Mouse (Mus musculus) gastrocnemius, postnatal 10 days (tissue): ENCODE results near the gene Msh6. TPM values are rescaled to one million over a fixed set of nuclear protein-coding genes. Genes with fewer than 3 reads are reported as not detected.
"Not testable (repeated sequence)": the region's sequence is repeated elsewhere in the genome, so short reads cannot be mapped to it uniquely, and the experiment has no call there.

Source experiments
- DNase-seq: peaks from one replicate; pipeline ENCODE4 v3.0.0; 2021; ENCODE audit warnings: mixed read lengths
- total RNA-seq, 2 experiments: library from RNA; stranded (reverse); gene quantifications; 2 replicates each; pipeline ENCODE4 v1.2.3; 2021

The Msh6 gene
- total RNA-seq, 2 experiments from 2014 or later: 7.6 to 8.4 TPM

GRCm38 (mm10) chr17:87979696-87980095, 4.8 kb downstream of the Msh6 start:
- DNase-seq: not testable (repeated sequence)

DNA sequence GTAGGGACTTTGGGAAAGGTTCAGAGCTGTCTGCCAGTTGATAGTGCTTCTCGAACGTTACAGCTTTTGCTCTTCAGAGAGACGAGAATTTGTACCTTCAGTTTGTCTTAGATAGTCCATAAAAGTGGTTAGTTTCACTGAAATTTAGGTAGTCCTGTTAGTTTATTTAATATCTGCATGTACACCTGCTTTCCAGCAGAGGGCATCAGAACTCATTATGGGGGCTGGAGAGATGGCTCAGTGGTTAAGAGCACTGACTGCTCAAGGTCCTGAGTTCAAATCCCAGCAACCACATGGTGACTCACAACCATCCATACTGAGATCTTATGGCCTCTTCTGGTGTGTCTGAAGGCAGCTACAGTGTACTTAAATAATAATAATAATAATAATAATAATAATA, 7.2 kb downstream of the Msh6 start:
- DNase-seq: no peak

- DNase-seq: no peak
Measured at GRCm38 (mm10) chr17:87983313-87983712, 8.5 kb downstream of the Msh6 start.

GRCm38 (mm10) chr17:87984440-87985214, 9.8 kb downstream of the Msh6 start:
- DNase-seq: no peak

DNA sequence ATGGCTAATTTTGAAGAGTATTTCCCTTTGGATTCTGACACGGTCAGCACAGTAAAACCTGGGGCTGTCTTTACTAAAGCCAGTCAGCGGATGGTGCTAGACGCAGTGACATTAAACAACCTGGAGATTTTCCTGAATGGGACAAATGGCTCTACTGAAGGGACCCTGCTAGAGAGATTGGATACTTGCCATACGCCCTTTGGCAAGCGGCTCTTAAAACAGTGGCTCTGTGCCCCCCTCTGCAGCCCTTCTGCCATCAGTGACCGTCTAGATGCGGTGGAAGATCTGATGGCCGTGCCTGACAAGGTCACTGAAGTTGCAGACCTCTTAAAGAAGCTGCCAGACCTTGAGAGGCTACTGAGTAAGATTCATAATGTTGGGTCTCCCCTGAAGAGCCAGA, 11.1 kb downstream of the Msh6 start:
- DNase-seq: no peak

DNA sequence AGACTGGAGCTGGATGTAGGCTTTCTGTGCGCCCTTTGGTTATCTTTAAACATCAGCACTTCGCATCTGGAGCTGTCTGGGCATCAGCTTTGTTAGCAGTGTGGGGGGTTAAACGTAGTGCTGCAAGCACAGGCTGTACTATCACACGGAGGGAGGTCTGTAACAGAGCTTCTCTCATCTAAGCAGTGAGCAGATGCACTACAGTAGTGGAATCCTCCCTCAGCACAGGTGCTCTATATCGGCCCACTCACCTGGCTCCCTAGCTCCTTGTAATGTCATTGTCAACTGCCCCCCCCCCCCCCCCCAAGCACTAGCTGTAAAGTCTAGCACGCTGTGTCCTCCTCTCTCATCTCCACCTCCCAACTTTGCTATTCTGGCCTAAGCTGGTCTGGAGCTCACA, 12.6 kb downstream of the Msh6 start:
- no peak for DNase-seq

DNA sequence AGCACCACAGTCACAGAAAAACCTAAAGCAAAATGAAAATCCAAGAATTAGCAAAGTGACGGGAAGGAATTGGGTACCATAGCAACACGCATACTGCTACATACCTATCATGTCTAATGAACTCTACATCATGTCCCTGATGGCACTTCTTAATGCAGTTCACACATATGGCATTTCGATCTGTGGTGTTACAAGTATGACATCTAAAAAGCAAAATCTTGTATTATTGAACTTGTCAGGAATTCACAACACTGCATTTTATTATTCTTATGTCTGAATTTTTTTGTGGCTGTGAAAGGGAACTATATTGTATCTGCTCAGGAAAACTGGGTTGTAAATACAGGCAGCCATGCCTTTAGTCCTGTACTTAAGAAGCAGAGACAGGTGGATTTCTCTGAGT, 17.3 kb downstream of the Msh6 start:
- DNase-seq: no peak

DNA sequence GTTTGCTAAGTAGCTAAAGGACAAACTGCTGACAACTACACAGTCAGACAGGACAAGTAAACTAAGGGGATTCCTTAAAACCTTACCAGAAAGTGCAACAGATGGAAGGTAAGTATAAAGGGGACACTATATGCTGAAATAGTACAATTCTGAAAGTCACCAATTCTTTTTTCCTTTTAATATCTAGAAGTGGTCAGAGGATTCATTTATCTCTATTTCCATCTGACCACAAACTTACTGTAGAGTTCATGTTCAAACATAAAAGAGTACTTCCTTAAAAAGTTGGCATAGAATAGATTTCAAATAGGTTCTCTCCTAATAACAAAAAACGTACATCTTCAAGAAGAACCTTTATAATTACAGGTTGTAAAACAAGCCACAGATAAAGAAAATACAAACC, 18.5 kb downstream of the Msh6 start:
- no peak for DNase-seq

- DNase-seq: no peak
Measured at GRCm38 (mm10) chr17:87997808-87998207, 22.9 kb downstream of the Msh6 start.

- no peak for DNase-seq
Measured at GRCm38 (mm10) chr17:88004892-88005291, 30.0 kb downstream of the Msh6 start.

DNA sequence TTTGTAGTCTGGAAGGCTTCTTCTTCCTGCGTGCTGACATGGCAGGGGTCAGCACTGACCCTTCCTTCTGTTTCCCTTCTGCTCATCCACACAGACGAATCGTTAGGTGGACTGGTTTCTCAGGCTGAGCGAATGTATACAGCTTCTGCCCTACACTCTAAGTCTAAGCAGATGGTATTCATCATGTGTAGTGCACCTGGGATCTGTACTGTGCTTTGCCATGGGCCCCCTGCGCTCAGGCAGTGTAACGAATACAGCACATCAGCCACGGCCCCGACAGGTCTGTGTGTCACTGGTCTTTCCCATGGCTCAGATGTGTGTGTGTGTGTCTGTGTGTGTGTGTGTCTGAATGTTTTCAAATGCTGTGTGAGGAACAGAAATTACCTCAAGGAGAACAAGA, 32.1 kb downstream of the Msh6 start:
- DNase-seq: no peak

DNA sequence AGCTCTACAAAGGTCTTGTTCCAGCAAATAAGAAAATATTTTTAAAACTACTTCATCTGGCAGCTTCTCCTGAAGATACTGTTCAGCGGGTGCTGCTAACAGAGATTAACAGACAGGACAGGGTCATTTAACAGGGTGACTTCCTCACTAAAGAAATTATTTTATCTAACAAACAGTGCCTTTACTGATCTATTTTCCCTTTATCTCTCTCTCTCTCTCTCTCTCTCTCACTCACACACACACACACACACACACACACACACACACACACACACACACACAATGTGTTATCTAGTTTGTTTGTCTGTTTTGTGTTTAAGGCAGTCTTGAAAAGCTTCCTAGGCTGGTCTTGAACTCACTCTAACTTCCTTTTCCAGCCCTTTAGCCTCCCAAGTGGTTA, 39.6 kb downstream of the Msh6 start:
- DNase-seq: no peak

DNA sequence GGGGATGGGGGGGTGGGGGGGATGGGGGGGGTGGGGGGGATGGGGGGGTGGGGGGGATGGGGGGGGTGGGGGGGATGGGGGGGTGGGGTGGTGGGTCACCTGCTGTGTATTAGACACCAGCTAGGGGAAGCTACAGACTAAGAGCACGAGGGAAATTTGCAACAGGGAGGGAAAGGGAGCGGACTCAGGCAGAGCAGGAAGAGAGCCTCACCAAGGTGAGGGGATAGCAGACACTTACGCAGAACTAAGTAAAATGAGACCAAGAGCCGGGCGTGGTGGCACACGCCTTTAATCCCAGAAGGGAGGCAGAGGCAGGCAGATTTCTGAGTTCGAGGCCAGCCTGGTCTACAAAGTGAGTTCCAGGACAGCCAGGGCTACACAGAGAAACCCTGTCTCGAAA, 41.2 kb downstream of the Msh6 start:
- not testable (repeated sequence) for DNase-seq

DNA sequence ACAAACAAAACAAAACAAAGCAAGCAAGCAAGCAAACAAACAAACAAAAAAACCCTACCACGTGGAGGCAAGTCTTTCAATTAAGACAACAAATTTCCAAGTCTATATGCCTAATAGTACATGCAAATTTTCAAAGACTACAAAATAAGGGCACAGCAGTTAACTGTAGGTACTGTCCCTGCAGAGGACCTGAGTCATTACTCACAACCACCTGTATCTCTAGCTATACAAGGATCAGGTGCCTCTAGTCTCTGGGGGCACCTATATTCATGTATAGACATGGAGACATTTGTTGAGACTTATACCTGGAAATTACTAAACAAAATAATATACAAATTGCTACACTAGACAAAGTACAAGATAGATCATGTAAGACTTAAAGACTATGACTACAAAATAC, 49.1 kb downstream of the Msh6 start:
- no peak for DNase-seq

- DNase-seq: peak; percentile 21
Measured at GRCm38 (mm10) chr17:88025227-88025626, 50.4 kb downstream of the Msh6 start.

GRCm38 (mm10) chr17:88029194-88029970, 54.5 kb downstream of the Msh6 start:
- DNase-seq: no peak

DNA sequence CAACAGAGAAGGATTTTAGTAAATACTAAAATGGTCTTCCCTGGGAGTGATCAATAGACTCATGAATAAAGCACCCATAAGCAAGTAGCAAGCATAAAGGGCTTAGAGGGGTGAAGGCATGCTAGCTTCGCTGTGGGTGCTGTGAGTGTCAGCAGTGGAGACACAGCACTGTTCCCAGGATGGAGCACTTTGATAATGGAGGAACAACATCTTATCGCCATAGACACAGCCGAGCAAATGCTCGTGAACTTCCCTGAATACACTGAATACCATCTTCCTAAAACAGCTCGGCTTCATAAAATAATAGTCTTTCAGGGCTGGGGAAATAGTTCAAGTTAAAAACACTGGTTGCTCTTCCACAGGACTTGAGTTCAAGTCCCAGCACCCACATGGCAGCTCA, 56.9 kb downstream of the Msh6 start:
- no peak for DNase-seq

DNA sequence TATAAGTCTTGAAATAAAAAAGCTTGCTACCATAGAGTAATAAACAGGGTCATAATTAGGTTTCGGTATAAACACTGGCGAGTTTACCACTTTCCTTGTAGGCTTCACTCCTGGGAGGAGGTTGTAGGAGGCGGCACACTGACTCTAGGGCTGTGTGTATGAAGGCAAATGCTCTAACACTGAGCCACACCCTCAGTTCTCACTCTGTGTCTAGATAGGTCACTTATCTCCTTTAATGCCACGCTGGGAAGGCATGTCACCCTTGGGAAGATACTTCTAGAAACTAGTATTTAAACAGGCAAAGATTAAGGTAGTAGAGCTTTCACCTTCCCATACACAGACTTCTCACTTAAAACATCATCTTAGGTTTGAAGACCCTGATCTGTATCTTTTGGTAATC, 59.6 kb downstream of the Msh6 start:
- no peak for DNase-seq

Other genes starting within 250 kb of the Msh6 start
- not detected for gene Kcnk12, start 177.1 kb upstream of the Msh6 start, total RNA-seq
- gene Rpl36-ps4, start 54.1 kb upstream of the Msh6 start, total RNA-seq: not detected
- gene Fbxo11, start 90.2 kb downstream of the Msh6 start, total RNA-seq: 10 to 100 TPM; 37.7 to 50.5 TPM